Mouse (Mus musculus) midbrain, embryonic 14.5 days (tissue): ENCODE measurements around the gene Mt3. TPM values are rescaled to one million over a fixed set of nuclear protein-coding genes. Genes with fewer than 3 reads are reported as not detected.

Experiments
- ATAC-seq: fragments of 200-750 bp; cut with Nextera tagmentation; 2 replicates; pipeline ENCODE4 v1.8.0; 2017; ENCODE audit warnings: moderate number of reproducible peaks, moderate library complexity; ENCODE audit not compliant: low FRiP score, low TSS enrichment
- DNase-seq: peaks from one replicate; pipeline ENCODE4 v3.0.0-alpha.2; 2015
- H3K27ac ChIP-seq: fragments of 300-500 bp; sonication (generic); replicated peaks from 2 replicates; pipeline ENCODE4 v1.5.1; 2014; ENCODE audit warnings: mild to moderate bottlenecking, low read depth, low read length, moderate library complexity
- H3K27me3 ChIP-seq: fragments of 300-500 bp; sonication (generic); 2 replicates; pipeline ENCODE4 v1.6.1; 2014; ENCODE audit warnings: low read length, control low read depth, mixed read lengths; ENCODE audit not compliant: control insufficient read depth, insufficient read depth
- H3K36me3 ChIP-seq: fragments of 300-500 bp; sonication (generic); 2 replicates; pipeline ENCODE4 v1.6.1; 2014; ENCODE audit warnings: low read length, control low read depth; ENCODE audit not compliant: control insufficient read depth, insufficient read depth
- H3K4me1 ChIP-seq: fragments of 300-500 bp; sonication (generic); 2 replicates; pipeline ENCODE4 v1.6.1; 2014; ENCODE audit warnings: mild to moderate bottlenecking, antibody characterized with exemption, low read length, control low read depth; ENCODE audit not compliant: control insufficient read depth, insufficient read depth
- H3K4me2 ChIP-seq: fragments of 300-500 bp; sonication (generic); 2 replicates; pipeline ENCODE4 v1.6.1; 2014; ENCODE audit warnings: mild to moderate bottlenecking, low read length, moderate library complexity
- H3K4me3 ChIP-seq: fragments of 300-500 bp; sonication (generic); replicated peaks from 2 replicates; pipeline ENCODE4 v1.5.1; 2014; ENCODE audit warnings: low read depth, low read length
- H3K9ac ChIP-seq: fragments of 300-500 bp; sonication (generic); replicated peaks from 2 replicates; pipeline ENCODE4 v1.6.1; 2014; ENCODE audit warnings: mild to moderate bottlenecking, low read length, moderate library complexity
- H3K9me3 ChIP-seq: fragments of 300-500 bp; sonication (generic); 2 replicates; pipeline ENCODE4 v1.6.1; 2016; ENCODE audit warnings: low read length, control low read depth, mixed read lengths; ENCODE audit not compliant: control insufficient read depth
- WGBS: fragments of 180-500 bp; shearing (Covaris S2); extraction: QIAGEN DNeasy Blood & Tissue Kit; methylation state at CpG from one replicate; pipeline ENCODE4 v1.1.7; 2014; 5-methylcytosine and 5-hydroxymethylcytosine counted together
- polyA plus RNA-seq: library from polyadenylated mRNA; unstranded; fragments of >200 nt; fragmentation: Nextera tagmentation; extraction: Ambion mirVana; gene quantifications from 2 replicates; pipeline ENCODE4 v1.2.1, GENCODE M21; 2014

The Mt3 gene
- polyA plus RNA-seq, 1 experiment from 2014 or later: 137 TPM

- Histone ChIP-seq H3K9ac (no peak overlapping the region), H3K4me2 (no peak overlapping the region), H3K27me3 (peaks cover 84% of the 10 kb centered on the region), H3K36me3 (no peaks in the 10 kb centered on the region), H3K27ac (no peak overlapping the region), H3K4me3 (no peak overlapping the region), H3K9me3 (no peaks in the 10 kb centered on the region), H3K4me1 (peaks cover 15% of the 10 kb centered on the region)
- 64% methylated on average over 7 of the region's 7 CpGs for WGBS
- ATAC-seq (no peak), DNase-seq (no peak)
Measured at GRCm38 (mm10) chr8:94177716-94178390, 25.4 kb downstream of the Mt3 start.

- Histone ChIP-seq H3K4me2 (peak within 1 kb of the TSS; percentile 66), H3K9me3 (no peaks in the 10 kb centered on the region), H3K9ac (peak within 1 kb of the TSS; percentile 21; the same call in 1 of the 2 replicates), H3K36me3 (no peaks in the 10 kb centered on the region), H3K4me1 (peaks cover 14% of the 10 kb centered on the region), H3K27ac (no peak within 1 kb of the TSS), H3K27me3 (peaks cover 83% of the 10 kb centered on the region), H3K4me3 (peak within 1 kb of the TSS; percentile 34)
- WGBS: under 1% methylated on average over 50 of the region's 50 CpGs
- no peak; the same call in 1 of the 2 replicates for ATAC-seq
- DNase-seq: peak; percentile 80
Measured at GRCm38 (mm10) chr8:94178857-94179712, 26.7 kb downstream of the Mt3 start, which contains the start of gene Mt1. TSS of gene Mt1 (plus strand) at chr8:94179082.

GRCm38 (mm10) chr8:94179713-94180560 lies 27.5 kb downstream of the Mt3 start:
- ATAC-seq: no peak
- peak overlapping the region; percentile 66 for H3K4me2 ChIP-seq
- H3K9me3 ChIP-seq: no peaks in the 10 kb centered on the region
- DNase-seq: peak; percentile 43
- 2% methylated on average over 25 of the region's 25 CpGs for WGBS
- peaks cover 14% of the 10 kb centered on the region for H3K4me1 ChIP-seq
- peaks cover 82% of the 10 kb centered on the region for H3K27me3 ChIP-seq
- no peaks in the 10 kb centered on the region for H3K36me3 ChIP-seq
- H3K9ac ChIP-seq: no peak overlapping the region
- no peak overlapping the region for H3K27ac ChIP-seq
- peak overlapping the region; percentile 34; the same call in 1 of the 2 replicates for H3K4me3 ChIP-seq

- H3K27ac ChIP-seq: no peak overlapping the region
- WGBS: 85% methylated on average over 1 of the region's 1 CpGs
- H3K4me3 ChIP-seq: no peak overlapping the region
- H3K36me3 ChIP-seq: no peaks in the 10 kb centered on the region
- H3K9ac ChIP-seq: no peak overlapping the region
- H3K9me3 ChIP-seq: no peaks in the 10 kb centered on the region
- ATAC-seq (no peak), DNase-seq (no peak)
- H3K27me3 ChIP-seq: peaks cover 82% of the 10 kb centered on the region
- no peak overlapping the region for H3K4me2 ChIP-seq
- H3K4me1 ChIP-seq: peaks cover 14% of the 10 kb centered on the region
Measured at GRCm38 (mm10) chr8:94180561-94180908, 28.1 kb downstream of the Mt3 start.

- Histone ChIP-seq H3K9ac (no peak overlapping the region), H3K9me3 (no peaks in the 10 kb centered on the region), H3K27me3 (peaks cover 83% of the 10 kb centered on the region), H3K36me3 (no peaks in the 10 kb centered on the region), H3K4me2 (no peak overlapping the region), H3K4me3 (no peak overlapping the region), H3K4me1 (peaks cover 14% of the 10 kb centered on the region), H3K27ac (no peak overlapping the region)
- no peak for DNase-seq
- no peak for ATAC-seq
- 72% methylated on average over 13 of the region's 13 CpGs for WGBS
Measured at GRCm38 (mm10) chr8:94182055-94182929, 29.9 kb downstream of the Mt3 start.

- peaks cover 14% of the 10 kb centered on the region for H3K4me1 ChIP-seq
- H3K36me3 ChIP-seq: no peaks in the 10 kb centered on the region
- peaks cover 79% of the 10 kb centered on the region for H3K27me3 ChIP-seq
- H3K27ac ChIP-seq: no peak overlapping the region
- no peaks in the 10 kb centered on the region for H3K9me3 ChIP-seq
- H3K9ac ChIP-seq: no peak overlapping the region
- ATAC-seq (peak; percentile 31; the same call in 1 of the 2 replicates), DNase-seq (peak; percentile 77)
- under 1% methylated on average over 16 of the region's 16 CpGs for WGBS
- peak overlapping the region; percentile 41 for H3K4me2 ChIP-seq
- H3K4me3 ChIP-seq: peak overlapping the region; percentile 3; the same call in 1 of the 2 replicates
Measured at GRCm38 (mm10) chr8:94183117-94183516, 30.7 kb downstream of the Mt3 start.

- no peaks in the 10 kb centered on the region for H3K36me3 ChIP-seq
- no peak overlapping the region for H3K27ac ChIP-seq
- H3K4me3 ChIP-seq: no peak overlapping the region
- peaks cover 66% of the 10 kb centered on the region for H3K27me3 ChIP-seq
- H3K4me2 ChIP-seq: no peak overlapping the region
- DNase-seq (no peak), ATAC-seq (no peak)
- H3K9ac ChIP-seq: no peak overlapping the region
- H3K9me3 ChIP-seq: no peaks in the 10 kb centered on the region
- WGBS: 25% methylated on average over 12 of the region's 12 CpGs
- H3K4me1 ChIP-seq: peaks cover 8% of the 10 kb centered on the region
Measured at GRCm38 (mm10) chr8:94184357-94184843, 32.0 kb downstream of the Mt3 start.
